Mouse (Mus musculus) B cell, adult 2 months (primary cell): ENCODE data around the gene Wfdc15a.
A peak's percentile ranks its signal among the peaks of the same experiment; 100 is the strongest.

Source experiments
- DNase-seq, 2 experiments: peaks; one replicate each; pipeline ENCODE4 v3.0.0; 2022

Wfdc15a gene

DNA sequence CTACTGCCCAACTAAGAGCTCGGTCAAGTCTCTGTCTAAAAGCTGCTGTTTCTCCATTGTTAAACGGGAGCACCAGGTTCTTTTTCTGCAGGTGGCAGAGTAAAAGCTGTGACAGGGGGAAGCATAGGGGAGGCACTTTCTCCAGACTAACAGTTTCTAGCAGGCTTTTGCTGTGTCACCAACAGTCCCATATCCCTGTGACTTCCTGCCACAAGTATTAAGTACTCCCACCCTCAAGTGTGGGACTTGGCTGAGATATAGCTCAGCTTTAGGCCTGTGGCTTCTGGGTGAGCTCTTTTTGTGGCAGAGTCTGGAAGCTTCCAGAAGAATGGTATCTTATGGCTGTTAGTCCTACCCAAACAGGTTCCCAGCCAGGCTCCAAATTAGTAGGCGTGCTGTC, 24.1 kb downstream of the Wfdc15a start:
- no peak for DNase-seq

DNA sequence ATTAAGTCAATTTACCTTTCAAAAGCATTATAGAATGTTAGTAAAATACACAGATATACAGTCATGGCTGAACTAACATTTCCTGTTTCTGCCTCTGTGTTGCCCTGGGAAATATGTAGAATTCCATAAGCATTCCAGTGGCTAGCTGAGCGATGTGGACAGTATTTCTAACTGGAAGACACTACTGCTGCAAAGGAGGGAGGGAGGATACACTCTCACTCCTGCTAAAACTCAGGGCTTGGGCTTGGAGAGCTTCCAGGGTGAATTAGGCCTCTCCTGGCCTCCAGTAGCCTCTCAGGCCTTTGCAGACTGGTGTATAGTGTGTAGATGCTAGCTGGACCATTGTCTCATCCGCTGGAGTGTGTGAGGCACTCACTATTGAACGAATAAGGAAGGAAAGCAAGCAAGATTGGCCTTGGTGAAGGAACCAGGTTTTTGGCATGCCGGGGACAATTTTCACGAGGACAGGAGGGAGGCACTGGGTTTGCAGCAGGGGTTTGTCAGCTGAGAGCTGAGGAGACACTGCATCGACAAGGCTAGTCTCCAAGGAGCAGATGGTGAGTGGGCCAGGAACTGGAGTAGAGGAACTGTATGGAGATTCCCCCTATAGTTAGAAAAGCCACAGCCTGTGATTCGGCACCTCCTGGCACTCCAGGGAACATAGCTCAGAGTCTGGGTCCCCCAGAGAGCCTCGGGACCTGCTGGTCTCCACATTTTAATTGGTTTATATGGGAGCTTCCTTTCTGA, 25.1 kb downstream of the Wfdc15a start:
- no peak for DNase-seq

DNA sequence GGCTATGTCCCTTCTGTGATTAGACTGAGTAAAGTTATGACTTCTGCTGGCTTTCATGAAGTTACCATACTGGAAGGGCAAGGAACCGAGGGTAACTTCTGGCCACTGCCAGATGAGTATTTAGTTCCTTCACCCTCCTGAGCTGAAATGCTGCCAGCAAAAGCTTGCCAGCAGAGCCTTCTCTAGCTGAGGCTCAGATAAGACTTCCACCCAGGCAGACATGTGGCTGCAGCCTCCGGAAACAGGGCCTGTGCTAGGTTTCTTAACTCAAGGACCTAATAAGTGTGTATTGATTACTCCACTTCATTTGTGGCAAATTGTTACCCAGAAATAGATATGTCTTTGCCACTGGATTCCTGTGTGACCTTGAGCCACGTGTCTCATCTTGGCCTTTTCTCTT, 26.5 kb downstream of the Wfdc15a start:
- DNase-seq: no peak

- peak in 1 of 2 experiments; percentile 27 for DNase-seq
Measured at GRCm38 (mm10) chr2:164170902-164171301, 29.0 kb downstream of the Wfdc15a start, which contains the start of gene Kcns1. Gene Kcns1, minus strand, starts transcription at chr2:164171113.

- DNase-seq: peak; percentile 39 to 49
Measured at GRCm38 (mm10) chr2:164170326-164170725, 29.6 kb downstream of the Wfdc15a start.

- DNase-seq: peak; percentile 53 to 55
Measured at GRCm38 (mm10) chr2:164168571-164168946, 31.4 kb downstream of the Wfdc15a start.

- no peak for DNase-seq
Measured at GRCm38 (mm10) chr2:164167752-164168570, 32.0 kb downstream of the Wfdc15a start.

GRCm38 (mm10) chr2:164164941-164165340, 35.0 kb downstream of the Wfdc15a start:
- DNase-seq: no peak

GRCm38 (mm10) chr2:164161515-164162055, 38.3 kb downstream of the Wfdc15a start:
- no peak for DNase-seq

DNA sequence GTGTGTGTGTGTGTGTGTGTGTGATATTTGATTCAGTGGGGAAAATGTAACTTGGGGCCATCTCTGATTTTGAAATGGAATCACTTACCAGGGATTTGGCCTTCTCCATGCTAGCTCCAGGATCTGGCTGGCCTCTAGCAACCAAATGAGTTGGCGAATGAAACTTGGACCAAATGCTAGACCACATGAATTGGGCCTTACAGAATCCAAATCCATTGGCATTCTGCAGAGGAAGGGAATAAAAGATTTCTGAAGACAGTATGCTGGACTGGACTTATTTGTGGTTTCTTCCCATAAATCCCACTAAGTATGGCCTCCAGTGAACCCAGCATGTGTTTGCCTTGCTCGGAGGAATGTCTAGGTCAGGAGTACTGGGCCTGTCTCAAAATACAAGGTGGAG, 41.1 kb downstream of the Wfdc15a start:
- no peak for DNase-seq

- DNase-seq: no peak
Measured at GRCm38 (mm10) chr2:164156158-164156557, 43.8 kb downstream of the Wfdc15a start.

DNA sequence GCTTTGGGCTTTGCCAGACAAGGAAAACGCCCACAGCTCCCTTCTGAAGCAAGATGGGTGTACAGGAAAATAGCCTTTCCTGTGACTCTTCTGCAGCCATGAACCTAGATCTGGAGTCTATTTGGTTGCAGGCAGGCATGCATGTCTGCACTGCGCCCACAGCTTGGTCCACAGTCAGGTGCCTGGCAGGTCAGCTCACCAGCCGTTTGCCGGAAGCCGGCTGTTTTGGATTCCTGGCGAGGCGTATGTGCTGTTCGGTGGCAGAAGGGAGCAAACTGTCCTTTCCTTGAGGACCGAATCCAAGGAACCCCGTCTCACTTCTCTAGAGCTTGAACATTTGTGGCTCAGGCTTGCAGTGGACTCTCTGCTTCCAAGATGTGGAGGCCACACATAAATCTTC, 45.9 kb downstream of the Wfdc15a start:
- no peak for DNase-seq

- DNase-seq: no peak
Measured at GRCm38 (mm10) chr2:164152341-164152740, 47.6 kb downstream of the Wfdc15a start.

GRCm38 (mm10) chr2:164150086-164150760, 49.7 kb downstream of the Wfdc15a start:
- DNase-seq: no peak
